Mouse (Mus musculus) heart, postnatal 4 days (tissue): ENCODE results near the gene Tfcp2. TPM values are rescaled to one million over a fixed set of nuclear protein-coding genes. Genes with fewer than 3 reads are reported as not detected.
A peak's percentile ranks its signal among the peaks of the same experiment; 100 is the strongest.

Experiments used
- DNase-seq: peaks from one replicate; pipeline ENCODE4 v3.0.0; 2021
- total RNA-seq, 2 experiments: library from RNA; stranded (reverse); gene quantifications; 2 replicates each; pipeline ENCODE4 v1.2.3; 2021

Tfcp2 gene
- 10 to 100 TPM; 14.4 to 14.6 TPM for total RNA-seq

GRCm38 (mm10) chr15:100551326-100552307, at the start of gene Tfcp2:
Tfcp2 (minus strand) TSS chr15:100552008.
- DNase-seq, result peak; percentile 98

GRCm38 (mm10) chr15:100600696-100601272, 49.0 kb upstream of the Tfcp2 start:
- DNase-seq, result no peak

DNA sequence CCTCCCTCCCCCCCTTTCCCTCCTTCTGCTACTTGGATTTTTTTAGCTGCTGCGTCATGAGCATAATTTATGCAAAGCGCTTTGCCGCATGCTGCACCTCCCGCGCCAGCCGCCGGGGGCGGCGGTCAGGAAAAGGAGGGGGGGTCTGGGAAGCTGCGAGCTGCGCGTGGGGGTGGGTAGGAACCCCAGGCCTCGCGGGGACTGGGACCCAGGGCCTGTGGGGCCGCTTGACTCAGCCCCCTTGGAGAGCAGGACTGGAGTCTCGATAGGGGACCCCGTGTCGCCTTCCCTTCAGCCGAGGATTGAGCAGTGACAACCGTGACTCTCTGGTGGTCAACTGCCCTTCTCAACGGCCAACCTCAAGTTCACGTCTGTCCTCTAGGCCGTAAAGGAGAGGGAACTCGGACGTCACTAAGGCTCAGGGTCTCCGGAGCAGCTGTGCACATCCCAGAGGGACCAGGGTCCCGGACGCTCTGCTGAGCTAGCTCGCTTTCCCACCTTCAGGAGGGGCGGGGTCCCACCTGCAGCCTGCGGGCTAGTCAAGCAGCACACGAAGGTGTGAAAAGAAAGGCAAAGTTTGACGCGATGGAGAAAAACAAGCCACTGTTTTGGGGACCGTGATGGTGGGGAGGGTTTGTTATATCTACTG, 48.4 kb upstream of the Tfcp2 start:
- peak; percentile 88 for DNase-seq

DNA sequence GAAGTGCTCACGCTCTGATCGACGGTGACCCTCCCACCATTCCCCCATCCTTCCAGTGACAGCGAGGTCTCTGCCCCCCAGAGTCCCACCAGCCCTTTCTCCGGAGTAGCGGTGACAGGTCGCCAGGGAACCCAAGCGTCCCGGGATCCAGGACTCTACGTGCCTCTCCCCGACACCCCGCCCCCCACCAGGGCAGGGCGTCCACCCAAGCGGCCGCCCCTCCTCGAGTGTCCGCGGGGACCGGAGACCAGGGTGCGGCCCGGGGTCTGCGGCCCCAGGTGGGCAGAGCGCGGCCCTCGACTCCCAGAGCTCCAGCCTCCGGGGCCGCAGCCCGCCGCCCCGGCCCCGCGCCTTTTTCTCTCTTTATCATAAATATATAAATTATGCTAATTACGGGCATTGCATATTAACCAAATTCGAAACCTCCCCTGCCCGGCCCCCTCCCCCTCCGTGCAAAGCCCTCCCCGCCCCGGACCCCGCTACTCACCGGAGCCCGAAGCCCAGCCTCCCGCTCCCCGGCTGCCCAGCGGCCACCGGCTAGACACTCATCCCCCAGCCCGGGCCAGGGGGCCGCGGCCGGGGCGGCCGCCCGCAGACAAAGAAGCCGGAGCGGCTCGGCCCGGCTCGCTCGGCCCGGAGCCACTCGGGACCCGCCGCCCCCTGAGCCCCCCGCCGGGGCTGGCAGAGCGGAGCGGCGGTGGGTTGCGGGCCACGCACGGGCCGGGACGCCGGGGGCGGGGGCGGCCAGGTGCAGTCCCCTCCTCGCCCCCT, 47.7 kb upstream of the Tfcp2 start, which contains the start of gene Pou6f1:
TSS of gene Pou6f1 (minus strand) at position 709 of the 771 bp plus-strand sequence.
- peak; percentile 70 for DNase-seq

- peak; percentile 61 for DNase-seq
These were observed 47.1 kb upstream of the Tfcp2 start for GRCm38 (mm10) chr15:100598883-100599275.

DNA sequence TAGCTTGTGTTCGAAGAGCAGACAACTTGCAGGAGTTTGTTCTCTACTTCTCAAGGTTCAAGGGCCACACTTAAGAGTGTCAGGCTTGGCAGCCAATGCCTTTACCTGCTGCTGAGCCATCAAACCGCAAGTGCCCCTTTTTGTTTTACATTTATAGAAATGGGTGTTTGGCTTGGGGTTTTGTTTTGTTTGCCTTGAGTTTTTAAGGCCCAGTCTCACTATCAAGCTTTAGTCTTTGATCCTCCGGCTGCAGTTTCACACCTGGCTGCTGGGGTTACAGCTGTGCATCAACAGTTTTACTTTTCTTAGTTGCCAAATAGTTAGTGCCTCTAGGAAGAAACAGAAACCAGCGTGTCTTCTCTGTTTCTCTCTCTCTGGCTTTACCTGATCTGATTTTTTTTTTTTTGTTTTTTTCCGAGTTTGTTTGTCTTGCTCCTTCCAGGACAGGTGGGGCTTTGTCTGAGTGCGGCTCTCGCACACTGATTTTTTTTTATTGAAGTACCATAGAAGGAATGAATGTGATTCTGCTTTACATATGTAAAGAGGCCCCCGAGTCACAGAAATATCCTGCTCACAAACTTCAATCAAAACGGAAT, 46.6 kb upstream of the Tfcp2 start:
- DNase-seq, result no peak

DNA sequence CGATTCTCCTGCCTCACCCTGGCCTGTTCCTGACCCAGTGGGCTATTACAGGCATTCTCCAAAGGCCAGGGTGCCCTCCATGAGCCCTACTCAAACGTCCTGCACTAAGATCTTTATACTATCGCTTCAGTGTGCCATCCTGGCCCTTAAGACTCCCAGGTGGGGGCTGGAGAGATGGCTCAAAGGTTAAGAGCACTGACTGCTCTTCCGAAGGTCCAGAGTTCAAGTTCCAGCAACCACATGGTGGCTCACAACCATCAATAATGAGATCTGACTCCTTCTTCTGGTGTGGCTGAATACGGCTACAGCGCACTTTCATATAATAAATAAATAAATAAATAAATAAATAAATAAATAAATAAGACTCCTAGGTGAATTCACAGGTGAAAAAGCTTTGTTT, 41.0 kb upstream of the Tfcp2 start:
- no peak for DNase-seq

- no peak for DNase-seq
These were observed 38.6 kb upstream of the Tfcp2 start for GRCm38 (mm10) chr15:100590436-100590835.

DNA sequence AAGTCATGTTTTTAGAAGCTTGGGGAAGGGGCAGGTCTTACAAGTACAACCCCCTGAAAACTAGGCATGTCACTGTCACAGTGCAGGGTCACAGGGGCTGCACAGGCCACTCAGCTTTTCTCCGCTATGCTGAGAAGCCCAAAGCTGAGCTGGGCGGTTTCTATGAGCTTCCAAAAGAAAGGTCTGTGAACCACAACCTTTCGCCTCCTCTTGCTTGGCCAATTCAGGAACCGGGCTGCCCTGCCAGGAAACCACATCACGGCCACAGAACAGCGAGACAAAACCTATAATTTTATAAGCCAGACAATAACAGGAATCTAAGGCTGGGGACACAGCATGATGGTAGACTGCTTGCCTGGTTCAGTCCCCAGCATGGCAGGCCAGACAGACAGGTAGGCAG, 36.5 kb upstream of the Tfcp2 start:
- no peak for DNase-seq

DNA sequence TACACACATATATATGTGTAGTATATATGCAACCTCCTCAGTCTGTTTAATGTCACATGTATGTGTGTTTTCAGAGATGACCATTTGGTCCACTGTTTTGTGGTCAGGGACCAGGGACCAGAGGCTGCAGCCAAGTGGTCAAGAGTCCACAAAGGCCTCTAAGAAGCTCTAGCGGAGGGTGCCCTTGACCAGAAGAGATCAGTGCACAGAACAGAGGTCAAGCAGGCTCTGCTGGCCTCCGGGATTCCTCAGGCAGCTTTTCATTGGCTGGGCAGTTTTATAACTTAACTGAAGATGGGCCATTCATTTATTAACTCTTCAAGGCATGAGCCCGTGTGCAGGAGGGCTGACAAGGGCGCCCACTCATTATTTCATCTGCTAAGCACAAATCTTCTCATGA, 35.4 kb upstream of the Tfcp2 start:
- DNase-seq, result no peak

GRCm38 (mm10) chr15:100585931-100586330, 34.1 kb upstream of the Tfcp2 start:
- DNase-seq, result no peak

DNA sequence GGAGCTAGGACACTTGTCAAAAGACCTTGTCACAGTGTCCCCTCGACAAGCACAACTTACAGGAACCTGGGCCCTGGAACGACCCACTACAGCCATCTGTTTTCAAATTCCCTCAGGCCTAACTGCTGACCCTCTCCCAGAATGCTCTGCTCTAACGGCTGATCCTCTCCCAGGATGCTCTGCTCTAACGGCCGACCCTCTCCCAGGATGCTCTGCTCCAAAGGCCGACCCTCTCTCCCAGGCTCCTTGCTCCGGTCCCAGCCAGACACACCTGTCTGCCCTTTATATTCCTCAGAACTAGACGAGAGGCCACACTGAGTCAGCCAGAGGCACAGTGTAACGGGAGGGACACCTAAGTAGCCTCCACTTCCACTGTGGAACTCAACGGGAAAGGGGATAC, 28.3 kb upstream of the Tfcp2 start:
- no peak for DNase-seq

- no peak for DNase-seq
These were observed 26.2 kb upstream of the Tfcp2 start for GRCm38 (mm10) chr15:100577972-100578371.

DNA sequence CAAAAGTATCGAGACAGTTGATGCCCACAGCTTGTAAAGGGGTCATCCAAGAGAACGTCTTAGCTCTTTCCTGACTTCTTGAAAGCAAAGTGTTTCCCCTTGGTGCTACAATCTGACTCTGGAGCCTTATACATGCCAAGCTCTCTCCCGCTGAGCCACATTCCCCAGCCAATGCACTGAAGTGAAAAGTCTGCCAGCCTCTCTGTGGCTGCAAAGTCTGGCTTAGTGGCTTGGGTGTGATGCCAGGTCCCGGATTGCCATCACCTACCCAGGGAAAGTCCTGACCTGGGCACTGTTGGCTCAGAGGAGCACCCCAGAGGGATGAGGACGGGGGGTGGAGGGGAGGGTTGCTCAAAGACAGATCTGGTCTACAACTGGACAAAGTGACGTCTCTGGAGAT, 25.0 kb upstream of the Tfcp2 start:
- no peak for DNase-seq

GRCm38 (mm10) chr15:100576392-100576791, 24.6 kb upstream of the Tfcp2 start:
- DNase-seq, result no peak

DNA sequence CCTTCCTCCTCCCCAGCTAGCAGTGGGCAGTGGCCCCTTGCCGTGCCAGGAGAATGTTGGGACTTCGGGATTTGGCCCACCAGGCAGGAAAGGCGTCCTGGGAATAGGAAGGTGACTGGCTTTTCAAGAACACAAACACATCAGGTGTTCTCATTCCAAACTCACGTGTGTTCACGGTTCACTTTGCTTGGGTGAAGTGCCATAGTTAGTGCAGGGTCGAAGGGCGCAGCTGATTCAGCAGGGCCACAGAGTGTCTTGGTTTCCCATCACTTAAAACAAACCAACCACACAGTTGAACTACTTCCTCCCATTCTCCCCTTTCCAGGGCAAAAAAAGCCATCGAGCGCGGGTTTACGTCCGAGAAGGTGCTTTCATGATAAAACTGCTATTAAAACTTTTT, 23.6 kb upstream of the Tfcp2 start:
- DNase-seq, result no peak

DNA sequence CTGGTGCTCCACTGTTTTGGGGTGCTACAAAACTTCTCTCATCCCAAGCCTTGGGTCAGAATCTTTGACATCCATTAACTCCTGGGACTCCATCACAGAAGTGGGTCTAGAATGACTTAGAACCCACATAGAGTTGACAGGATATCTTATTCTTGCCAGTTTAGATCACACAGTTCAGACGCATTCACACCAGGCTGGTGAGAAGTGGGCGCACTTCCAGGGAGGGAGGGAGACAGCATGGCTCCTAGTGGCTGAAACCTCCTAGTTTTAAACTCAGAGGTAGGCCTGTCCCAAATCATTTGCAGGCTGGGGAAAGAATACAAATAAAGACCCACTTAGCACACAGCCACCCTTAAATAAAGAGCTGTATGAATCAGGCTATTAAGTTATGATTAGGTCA, 22.6 kb upstream of the Tfcp2 start:
- peak; percentile 31 for DNase-seq

- DNase-seq, result no peak
These were observed 22.1 kb upstream of the Tfcp2 start for GRCm38 (mm10) chr15:100573946-100574345.

DNA sequence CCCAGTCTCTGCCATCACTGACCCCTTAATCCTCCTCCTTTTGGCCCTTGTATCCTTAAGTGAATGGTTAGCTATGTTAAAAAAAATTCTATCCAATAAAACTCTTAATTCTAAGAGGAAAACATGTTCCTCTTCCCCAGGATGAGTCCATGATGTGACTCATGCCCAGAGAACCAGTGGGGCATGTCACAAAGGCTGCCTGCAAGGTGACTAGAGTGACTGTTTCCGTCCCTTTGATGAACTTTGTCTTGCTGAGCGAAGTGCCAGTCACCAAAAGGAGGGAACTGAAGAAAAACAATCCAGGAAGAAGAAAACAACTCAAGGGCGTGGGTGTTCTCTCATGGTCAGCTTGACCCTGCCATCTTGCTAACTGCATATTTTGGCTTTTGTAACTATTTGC, 17.4 kb upstream of the Tfcp2 start:
- DNase-seq, result no peak

GRCm38 (mm10) chr15:100566531-100566930, 14.7 kb upstream of the Tfcp2 start:
- DNase-seq, result no peak

DNA sequence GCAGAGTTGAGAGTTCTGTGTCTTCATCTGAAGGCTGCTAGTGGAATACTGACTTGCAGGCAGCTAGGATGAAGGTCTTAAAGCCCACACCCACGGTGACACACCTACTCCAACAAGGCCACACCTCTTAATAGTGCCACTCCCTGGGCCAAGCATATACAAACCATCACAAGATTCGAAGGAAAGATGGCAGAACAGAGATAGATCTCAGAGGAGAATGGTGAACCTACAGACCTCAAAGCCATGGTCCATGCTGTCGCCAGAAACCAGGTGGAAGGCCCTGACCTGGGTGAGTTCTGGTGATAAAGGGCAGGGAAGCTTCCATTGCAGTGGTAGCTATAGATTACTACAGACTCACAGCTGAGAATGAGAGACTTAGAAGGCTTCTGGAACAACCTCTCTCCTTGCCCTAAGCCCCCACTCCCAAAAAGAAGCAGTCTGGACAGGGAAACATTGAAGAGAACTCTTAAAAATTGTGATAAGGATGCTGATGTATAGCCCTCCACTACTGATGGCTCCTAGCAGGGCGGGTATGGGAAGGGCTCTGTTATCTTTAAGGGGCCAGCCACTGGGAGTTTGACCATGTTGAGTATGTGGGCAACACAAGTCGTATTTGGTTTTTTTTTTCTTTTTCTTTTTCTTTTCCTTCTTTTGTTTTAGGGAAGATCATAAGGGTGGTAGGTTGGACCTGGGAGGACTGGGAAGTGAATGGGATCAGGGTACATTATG, 6.1 kb upstream of the Tfcp2 start:
- no peak for DNase-seq
